Mouse (Mus musculus) T-helper 1 cell (primary cell): ENCODE data around the gene Pank4.

Source experiments
- in situ Hi-C: fragments of 300-600 bp; cut with MboI, MseI; formaldehyde crosslinking; loops from one replicate; pipeline ENCODE4 v1.15.1; 2025; ENCODE audit warnings: high pct_unique_total_duplicates

Pank4 gene

GRCm38 (mm10) chr4:155012115-155012514 is 48.2 kb downstream of the Pank4 start:
- in situ Hi-C loops, result no loop called here

GRCm38 (mm10) chr4:155012788-155013187 is 48.9 kb downstream of the Pank4 start:
- in situ Hi-C loops, result no loop called here

- in situ Hi-C loops, result no loop called here
Observed at GRCm38 (mm10) chr4:155014244-155014643, 50.3 kb downstream of the Pank4 start.

- in situ Hi-C loops, result no loop called here
Observed at GRCm38 (mm10) chr4:155014791-155015190, 50.9 kb downstream of the Pank4 start.

- in situ Hi-C loops, result no loop called here
Observed at GRCm38 (mm10) chr4:155015550-155015949, 51.6 kb downstream of the Pank4 start.

GRCm38 (mm10) chr4:155016807-155017206 is 52.9 kb downstream of the Pank4 start:
- in situ Hi-C loops, result no loop called here

- in situ Hi-C loops, result no loop called here
Observed at GRCm38 (mm10) chr4:155017253-155017878, 53.4 kb downstream of the Pank4 start.

GRCm38 (mm10) chr4:155018066-155018465 is 54.1 kb downstream of the Pank4 start:
- in situ Hi-C loops, result no loop called here

GRCm38 (mm10) chr4:155018601-155019335 is 54.8 kb downstream of the Pank4 start:
- in situ Hi-C loops, result no loop called here

GRCm38 (mm10) chr4:155019336-155019847 is 55.5 kb downstream of the Pank4 start:
- in situ Hi-C loops, result no loop called here

GRCm38 (mm10) chr4:155020141-155020540 is 56.2 kb downstream of the Pank4 start:
- in situ Hi-C loops, result no loop called here

GRCm38 (mm10) chr4:155020813-155021212 is 56.9 kb downstream of the Pank4 start:
- in situ Hi-C loops, result no loop called here

GRCm38 (mm10) chr4:155022228-155022855 is 58.4 kb downstream of the Pank4 start:
- in situ Hi-C loops, result no loop called here

GRCm38 (mm10) chr4:155024170-155025010 is 60.5 kb downstream of the Pank4 start:
- in situ Hi-C loops, result no loop called here
